Mouse (Mus musculus): ENCODE measurements around the gene Otud7a.

Otud7a gene

GRCm38 (mm10) chr7:63444484-63445345 lies at the start of gene Otud7a:
Gene Otud7a (plus strand): TSS chr7:63444751.
- peak; percentile 96 to 99 for DNase-seq

- no peak for DNase-seq
Measured at GRCm38 (mm10) chr7:63405988-63406387, 38.6 kb upstream of the Otud7a start.

GRCm38 (mm10) chr7:63445346-63445700 lies 772 bp downstream of the Otud7a start:
- no peak for DNase-seq

- DNase-seq, result peak in 1 of 2 experiments; percentile 64
Measured at GRCm38 (mm10) chr7:63446951-63447350, 2.4 kb downstream of the Otud7a start.

- peak in 1 of 2 experiments; percentile 38 for DNase-seq
Measured at GRCm38 (mm10) chr7:63455228-63455627, 10.7 kb downstream of the Otud7a start.

GRCm38 (mm10) chr7:63462234-63462633 lies 17.7 kb downstream of the Otud7a start:
- no peak for DNase-seq

GRCm38 (mm10) chr7:63462684-63463083 lies 18.1 kb downstream of the Otud7a start:
- DNase-seq, result peak in 1 of 2 experiments; percentile 31

GRCm38 (mm10) chr7:63466729-63467128 lies 22.2 kb downstream of the Otud7a start:
- peak in 1 of 2 experiments; percentile 53 for DNase-seq

- DNase-seq, result peak; percentile 70 to 74
Measured at GRCm38 (mm10) chr7:63468258-63468657, 23.7 kb downstream of the Otud7a start.

- no peak for DNase-seq
Measured at GRCm38 (mm10) chr7:63483091-63483490, 38.5 kb downstream of the Otud7a start.

GRCm38 (mm10) chr7:63497051-63497547 lies 52.5 kb downstream of the Otud7a start:
- no peak for DNase-seq

- peak in 1 of 2 experiments; percentile 56 for DNase-seq
Measured at GRCm38 (mm10) chr7:63504202-63504601, 59.7 kb downstream of the Otud7a start.

GRCm38 (mm10) chr7:63508079-63508478 lies 63.5 kb downstream of the Otud7a start:
- peak; percentile 86 to 91 for DNase-seq

GRCm38 (mm10) chr7:63509825-63510224 lies 65.3 kb downstream of the Otud7a start:
- peak in 1 of 2 experiments; percentile 58 for DNase-seq

- DNase-seq, result peak in 1 of 2 experiments; percentile 62
Measured at GRCm38 (mm10) chr7:63511458-63511857, 66.9 kb downstream of the Otud7a start.

GRCm38 (mm10) chr7:63512561-63512960 lies 68.0 kb downstream of the Otud7a start:
- DNase-seq, result peak; percentile 78 to 79

GRCm38 (mm10) chr7:63516141-63516895 lies 71.8 kb downstream of the Otud7a start:
- DNase-seq, result no peak

- DNase-seq, result peak; percentile 88 to 91
Measured at GRCm38 (mm10) chr7:63520299-63520698, 75.7 kb downstream of the Otud7a start.

- peak in 1 of 2 experiments; percentile 26 for DNase-seq
Measured at GRCm38 (mm10) chr7:63522403-63522802, 77.9 kb downstream of the Otud7a start.

GRCm38 (mm10) chr7:63523051-63523450 lies 78.5 kb downstream of the Otud7a start:
- peak; percentile 40 to 55 for DNase-seq

GRCm38 (mm10) chr7:63540293-63540692 lies 95.7 kb downstream of the Otud7a start:
- DNase-seq, result no peak

- DNase-seq, result peak; percentile 60 to 79
Measured at GRCm38 (mm10) chr7:63554457-63554856, 109.9 kb downstream of the Otud7a start.

- DNase-seq, result peak; percentile 77 to 81
Measured at GRCm38 (mm10) chr7:63556324-63556723, 111.8 kb downstream of the Otud7a start.
